Mouse (Mus musculus) heart, embryonic 11.5 days (tissue): ENCODE data around the gene Pde10a. TPM values are rescaled to one million over a fixed set of nuclear protein-coding genes. Genes with fewer than 3 reads are reported as not detected.
A peak's percentile ranks its signal among the peaks of the same experiment; 100 is the strongest.

Experiments
- ATAC-seq: fragments of 200-750 bp; cut with Nextera tagmentation; replicated peaks from 2 replicates; pipeline ENCODE4 v1.8.0; 2017; ENCODE audit warnings: moderate library complexity; ENCODE audit not compliant: insufficient number of reproducible peaks, low FRiP score, low TSS enrichment
- H3K27ac ChIP-seq: fragments of 300-500 bp; sonication (generic); 2 replicates; pipeline ENCODE4 v1.5.1; 2014; ENCODE audit warnings: mild to moderate bottlenecking, low read depth, low read length
- H3K27me3 ChIP-seq: fragments of 300-500 bp; sonication (generic); 2 replicates; pipeline ENCODE4 v1.6.1; 2014; ENCODE audit warnings: mild to moderate bottlenecking, low read length, mixed read lengths; ENCODE audit not compliant: control insufficient read depth, insufficient read depth
- H3K36me3 ChIP-seq: fragments of 300-500 bp; sonication (generic); 2 replicates; pipeline ENCODE4 v1.6.1; 2014; ENCODE audit warnings: mild to moderate bottlenecking, low read length, moderate library complexity, mixed read lengths; ENCODE audit not compliant: control insufficient read depth, insufficient read depth
- H3K4me1 ChIP-seq: fragments of 300-500 bp; sonication (generic); 2 replicates; pipeline ENCODE4 v1.6.1; 2014; ENCODE audit warnings: low read length; ENCODE audit not compliant: control insufficient read depth, insufficient read depth
- H3K4me2 ChIP-seq: fragments of 300-500 bp; sonication (generic); 2 replicates; pipeline ENCODE4 v1.6.1; 2014; ENCODE audit warnings: mild to moderate bottlenecking, moderate library complexity
- H3K4me3 ChIP-seq: fragments of 300-500 bp; sonication (generic); 2 replicates; pipeline ENCODE4 v1.5.1; 2014; ENCODE audit warnings: low read depth, low read length
- H3K9ac ChIP-seq: fragments of 300-500 bp; sonication (generic); 2 replicates; pipeline ENCODE4 v1.6.1; 2014; ENCODE audit warnings: mild to moderate bottlenecking, low read depth, low read length, moderate library complexity
- H3K9me3 ChIP-seq: fragments of 300-500 bp; sonication (generic); replicated peaks from 2 replicates; pipeline ENCODE4 v1.6.1; 2016; ENCODE audit warnings: low read length; ENCODE audit not compliant: control insufficient read depth
- WGBS: fragments of 180-500 bp; shearing (Covaris S2); extraction: QIAGEN DNeasy Blood & Tissue Kit; methylation state at CpG from one replicate; pipeline ENCODE4 v1.1.7; 2014; ENCODE audit not compliant: insufficient replicate concordance; 5-methylcytosine and 5-hydroxymethylcytosine counted together
- polyA plus RNA-seq: library from polyadenylated mRNA; unstranded; fragments of >200 nt; fragmentation: Nextera tagmentation; extraction: Ambion mirVana; gene quantifications from 2 replicates; pipeline ENCODE4 v1.2.1, GENCODE M21; 2014

Gene Pde10a
- polyA plus RNA-seq, 1 experiment from 2014 or later = 4.1 TPM

DNA sequence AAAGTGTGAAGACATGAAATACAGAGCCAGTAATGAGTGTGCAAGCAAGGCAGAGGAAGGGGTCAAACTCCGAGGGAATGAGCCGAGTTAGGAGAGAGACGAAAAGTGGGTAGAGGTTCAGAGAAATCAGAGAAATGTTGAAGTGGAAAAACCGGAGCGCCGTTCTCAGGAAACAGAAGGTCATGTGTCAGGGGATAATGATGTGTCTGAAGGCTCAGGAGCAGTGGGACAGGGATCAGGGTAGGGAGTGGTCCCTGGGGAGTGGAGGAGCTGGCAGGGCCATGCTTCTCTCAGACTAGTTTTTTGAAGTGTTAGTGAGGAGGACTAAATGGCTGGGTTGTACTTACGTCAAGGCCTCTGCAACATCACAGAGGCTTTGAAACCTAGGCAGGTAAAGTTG lies 345.7 kb downstream of the Pde10a start:
- H3K27ac ChIP-seq = no peak overlapping the region
- H3K36me3 ChIP-seq = no peaks in the 10 kb centered on the region
- no peak overlapping the region for H3K4me2 ChIP-seq
- H3K4me3 ChIP-seq = no peak overlapping the region
- 61% methylated on average over 7 of the region's 7 CpGs for WGBS
- ATAC-seq = no peak
- H3K9me3 ChIP-seq = no peaks in the 10 kb centered on the region
- peaks cover 11% of the 10 kb centered on the region for H3K4me1 ChIP-seq
- H3K27me3 ChIP-seq = no peaks in the 10 kb centered on the region
- no peak overlapping the region for H3K9ac ChIP-seq

DNA sequence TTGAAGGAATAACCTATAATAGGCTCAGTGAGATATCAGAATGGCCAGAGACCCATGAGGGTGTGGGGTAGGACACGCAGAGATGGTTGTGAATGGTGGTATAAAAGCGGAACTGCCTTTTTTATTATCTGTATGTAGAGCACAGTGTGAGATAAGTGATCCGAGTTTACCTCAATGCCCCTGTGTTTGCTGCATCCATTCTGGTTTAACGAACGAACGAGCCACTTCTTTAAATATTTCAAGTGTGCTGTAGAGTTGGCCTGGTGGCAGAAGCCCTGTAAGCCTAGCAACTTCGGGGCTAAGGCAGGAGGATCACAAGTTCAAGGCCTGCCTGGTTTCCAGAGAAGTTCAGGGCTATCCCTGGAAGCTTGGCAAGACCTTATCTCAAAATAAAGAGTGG lies 346.2 kb downstream of the Pde10a start:
- peaks cover 11% of the 10 kb centered on the region for H3K4me1 ChIP-seq
- ATAC-seq = no peak
- no peaks in the 10 kb centered on the region for H3K27me3 ChIP-seq
- no peak overlapping the region for H3K9ac ChIP-seq
- no peaks in the 10 kb centered on the region for H3K36me3 ChIP-seq
- H3K4me2 ChIP-seq = no peak overlapping the region
- 71% methylated on average over 7 of the region's 7 CpGs for WGBS
- no peak overlapping the region for H3K4me3 ChIP-seq
- no peak overlapping the region for H3K27ac ChIP-seq
- H3K9me3 ChIP-seq = no peaks in the 10 kb centered on the region

DNA sequence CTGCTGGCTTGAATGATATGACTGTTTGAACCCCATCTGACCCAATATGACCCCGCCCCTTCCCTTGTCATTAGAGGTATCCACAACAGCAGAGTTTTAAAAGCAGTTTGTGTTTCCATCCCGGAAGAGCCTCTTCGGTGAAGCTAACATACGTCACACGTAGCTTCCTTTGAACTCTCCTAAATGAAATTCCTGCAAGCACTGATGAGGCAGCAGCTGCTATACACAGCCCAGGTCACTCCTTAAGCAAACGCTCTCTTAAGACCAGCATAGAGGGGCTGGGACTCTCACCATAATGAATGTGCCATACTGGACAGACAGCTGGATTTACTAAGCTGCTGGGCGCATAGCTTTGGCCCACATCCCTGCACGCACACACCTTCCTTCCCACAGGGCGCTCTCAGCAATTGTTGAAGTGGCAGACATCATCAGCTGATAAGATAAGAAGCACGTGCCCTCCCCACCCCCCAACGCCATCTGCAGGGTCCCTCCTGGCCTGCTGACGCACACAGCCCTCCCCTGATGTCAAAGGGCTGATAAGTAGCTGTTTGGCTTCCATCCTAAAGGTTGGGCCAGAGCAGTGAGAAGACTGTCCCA lies 346.9 kb downstream of the Pde10a start:
- 14% methylated on average over 12 of the region's 12 CpGs for WGBS
- peak; percentile 26; the same call in 1 of the 2 replicates for ATAC-seq
- no peaks in the 10 kb centered on the region for H3K36me3 ChIP-seq
- no peak overlapping the region for H3K9ac ChIP-seq
- no peak overlapping the region for H3K27ac ChIP-seq
- peak overlapping the region; percentile 52 for H3K4me2 ChIP-seq
- peaks cover 11% of the 10 kb centered on the region for H3K4me1 ChIP-seq
- no peaks in the 10 kb centered on the region for H3K27me3 ChIP-seq
- no peak overlapping the region for H3K4me3 ChIP-seq
- no peaks in the 10 kb centered on the region for H3K9me3 ChIP-seq

DNA sequence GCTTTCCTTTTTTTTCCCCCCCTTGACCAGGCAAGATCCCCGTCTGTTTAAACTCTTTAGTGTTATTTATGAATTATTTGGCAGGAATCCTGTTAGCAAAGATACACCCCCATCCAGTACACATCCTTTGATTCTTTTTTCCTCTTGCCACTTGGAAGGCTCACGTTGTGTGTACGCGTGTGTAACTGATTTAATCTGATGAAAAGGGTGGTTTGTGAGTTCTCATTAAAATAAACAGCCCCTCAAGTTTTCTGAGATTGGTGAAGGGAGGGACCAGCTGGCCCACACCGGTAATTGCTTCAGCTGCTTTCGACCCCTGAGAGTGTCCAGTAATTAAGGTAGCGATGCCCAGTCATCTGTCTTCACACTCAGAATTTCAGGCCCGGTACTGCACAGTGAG lies 347.4 kb downstream of the Pde10a start:
- ATAC-seq = no peak
- Histone ChIP-seq H3K4me2 (peak overlapping the region; percentile 52; the same call in 1 of the 2 replicates), H3K4me1 (peaks cover 9% of the 10 kb centered on the region), H3K27me3 (no peaks in the 10 kb centered on the region), H3K9me3 (no peaks in the 10 kb centered on the region), H3K9ac (no peak overlapping the region), H3K36me3 (no peaks in the 10 kb centered on the region), H3K27ac (no peak overlapping the region), H3K4me3 (no peak overlapping the region)
- 59% methylated on average over 8 of the region's 8 CpGs for WGBS

DNA sequence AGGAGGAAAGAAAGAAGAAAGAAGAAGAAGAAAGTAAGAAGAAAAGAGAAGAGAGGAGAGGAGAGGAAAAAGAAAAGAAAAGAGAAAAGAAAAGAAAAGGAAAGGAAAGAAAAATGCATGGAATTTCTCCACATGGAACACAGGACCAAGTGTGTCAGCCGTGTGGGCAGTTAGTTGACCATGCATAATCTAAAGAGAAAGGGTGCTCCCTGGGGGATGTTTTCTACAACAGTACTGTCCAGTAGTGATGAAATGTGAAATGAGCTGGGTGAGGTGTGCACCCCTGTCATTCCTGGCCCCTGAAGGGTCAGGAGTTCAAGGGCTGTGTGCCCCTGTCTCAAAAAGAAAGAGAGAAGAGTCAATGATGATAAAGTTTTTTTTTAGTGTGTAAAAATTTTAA lies 352.9 kb downstream of the Pde10a start:
- Histone ChIP-seq H3K27me3 (0 out of 2 replicates have a peak, but pooled peaks cover 3% of the 10 kb centered on the region), H3K4me2 (no peak overlapping the region), H3K36me3 (no peaks in the 10 kb centered on the region), H3K27ac (no peak overlapping the region), H3K4me3 (no peak overlapping the region), H3K9ac (no peak overlapping the region), H3K9me3 (no peaks in the 10 kb centered on the region), H3K4me1 (no peaks in the 10 kb centered on the region)
- no peak for ATAC-seq
- WGBS = 65% methylated on average over 1 of the region's 1 CpGs

DNA sequence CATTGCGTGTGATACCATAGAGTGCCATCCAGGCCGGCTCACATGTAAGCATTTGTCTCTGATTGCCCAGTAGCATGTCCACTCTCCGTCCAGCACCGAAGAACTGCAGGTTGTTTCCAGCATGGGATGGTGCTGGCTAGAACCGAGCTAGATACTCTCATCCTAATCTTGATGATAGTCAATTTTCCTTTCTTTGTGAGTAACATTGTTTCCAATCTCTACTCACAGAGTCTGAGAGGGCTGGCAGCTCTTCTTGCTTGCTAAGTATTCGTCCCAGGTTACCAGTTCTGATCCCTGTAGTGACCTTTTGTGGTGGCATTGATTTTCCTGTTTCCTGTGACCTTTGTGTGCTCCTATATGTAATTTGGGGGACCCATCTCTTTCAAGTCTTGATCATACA lies 356.5 kb downstream of the Pde10a start:
- H3K9ac ChIP-seq = no peak overlapping the region
- H3K4me1 ChIP-seq = no peaks in the 10 kb centered on the region
- no peak overlapping the region for H3K4me3 ChIP-seq
- no peak for ATAC-seq
- H3K27ac ChIP-seq = no peak overlapping the region
- WGBS = 80% methylated on average over 6 of the region's 6 CpGs
- H3K9me3 ChIP-seq = no peaks in the 10 kb centered on the region
- no peaks in the 10 kb centered on the region for H3K36me3 ChIP-seq
- H3K27me3 ChIP-seq = 0 out of 2 replicates have a peak, but pooled peaks cover 3% of the 10 kb centered on the region
- H3K4me2 ChIP-seq = no peak overlapping the region

DNA sequence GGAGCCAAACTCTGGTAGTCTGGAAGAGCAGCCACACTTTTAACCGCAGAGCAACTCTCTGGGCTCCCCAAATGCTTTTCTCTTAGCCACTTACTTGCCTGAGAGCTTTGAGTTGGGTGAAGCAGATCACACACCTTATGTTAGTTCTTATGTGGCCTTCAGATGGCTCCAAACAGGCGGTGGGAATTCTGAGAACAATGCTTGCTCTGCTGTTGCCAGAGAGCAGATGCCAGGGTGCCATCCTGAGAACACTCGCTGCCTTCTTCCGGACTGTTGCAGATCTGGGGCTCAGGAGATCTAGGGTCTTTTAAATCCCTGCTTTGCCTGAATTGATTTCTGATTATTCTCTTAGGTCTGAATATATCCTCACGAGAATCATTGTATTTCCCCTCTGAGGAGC lies 359.5 kb downstream of the Pde10a start:
- Histone ChIP-seq H3K9ac (no peak overlapping the region), H3K27ac (no peak overlapping the region), H3K27me3 (0 out of 2 replicates have a peak, but pooled peaks cover 3% of the 10 kb centered on the region), H3K36me3 (no peaks in the 10 kb centered on the region), H3K4me1 (no peaks in the 10 kb centered on the region), H3K4me3 (no peak overlapping the region), H3K4me2 (no peak overlapping the region), H3K9me3 (no peaks in the 10 kb centered on the region)
- 86% methylated on average over 5 of the region's 5 CpGs for WGBS
- no peak for ATAC-seq

DNA sequence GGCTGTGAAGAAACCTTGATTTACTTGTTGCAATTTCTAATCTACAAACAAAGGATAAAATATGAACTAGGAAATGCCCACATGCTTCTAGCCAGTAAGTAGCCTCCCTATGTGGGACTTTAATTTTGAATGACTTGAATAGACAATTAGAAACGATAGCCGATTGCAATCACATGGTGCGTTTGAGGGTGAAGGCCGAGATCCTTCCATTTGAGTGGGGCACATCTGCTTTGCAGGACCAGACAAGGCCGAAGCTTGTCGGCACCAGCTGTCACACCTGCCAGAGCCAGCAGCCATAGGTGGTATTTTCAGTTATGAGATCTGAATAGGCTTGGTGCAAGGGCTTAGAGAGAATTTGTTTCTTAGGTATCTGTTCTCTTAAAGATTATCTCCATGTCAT lies 360.7 kb downstream of the Pde10a start:
- Histone ChIP-seq H3K9me3 (no peaks in the 10 kb centered on the region), H3K27ac (no peak overlapping the region), H3K27me3 (0 out of 2 replicates have a peak, but pooled peaks cover 3% of the 10 kb centered on the region), H3K4me2 (no peak overlapping the region), H3K4me1 (no peaks in the 10 kb centered on the region), H3K4me3 (no peak overlapping the region), H3K36me3 (no peaks in the 10 kb centered on the region), H3K9ac (no peak overlapping the region)
- WGBS = 88% methylated on average over 6 of the region's 6 CpGs
- ATAC-seq = no peak

DNA sequence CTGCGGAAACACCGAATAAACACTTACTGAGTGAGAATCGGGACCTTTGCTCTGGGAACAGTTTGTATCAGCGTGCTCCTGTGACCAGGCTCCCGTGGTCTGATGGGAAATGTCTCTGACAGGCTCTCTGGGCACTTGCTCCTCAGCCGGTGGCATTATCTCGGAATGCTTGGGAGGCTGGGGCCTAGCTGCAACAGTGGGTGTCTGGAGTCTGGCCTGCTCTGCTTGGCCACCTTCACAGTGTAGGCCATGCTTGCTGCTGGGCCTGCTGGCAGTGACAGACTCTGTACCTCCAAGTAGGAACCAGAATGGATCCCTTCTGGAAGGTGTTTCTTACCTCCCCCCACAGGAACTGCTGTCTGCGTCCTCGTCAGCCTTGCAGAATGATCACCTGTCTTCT lies 362.9 kb downstream of the Pde10a start:
- 50% methylated on average over 9 of the region's 9 CpGs for WGBS
- H3K4me1 ChIP-seq = 0 out of 2 replicates have a peak, but pooled peaks cover under 1% of the 10 kb centered on the region
- H3K9me3 ChIP-seq = no peaks in the 10 kb centered on the region
- no peak overlapping the region for H3K27ac ChIP-seq
- no peak overlapping the region for H3K4me3 ChIP-seq
- no peaks in the 10 kb centered on the region for H3K36me3 ChIP-seq
- H3K4me2 ChIP-seq = no peak overlapping the region
- ATAC-seq = no peak
- H3K9ac ChIP-seq = no peak overlapping the region
- H3K27me3 ChIP-seq = 0 out of 2 replicates have a peak, but pooled peaks cover 3% of the 10 kb centered on the region
